Mouse (Mus musculus): Measurements from ENCODE around the gene Parp11. TPM values are rescaled to one million over a fixed set of nuclear protein-coding genes. Genes with fewer than 3 reads are reported as not detected.

Parp11 gene
- total and polyA plus RNA-seq, 2 experiments from 2014 or later, result 39.6 to 43.0 TPM

DNA sequence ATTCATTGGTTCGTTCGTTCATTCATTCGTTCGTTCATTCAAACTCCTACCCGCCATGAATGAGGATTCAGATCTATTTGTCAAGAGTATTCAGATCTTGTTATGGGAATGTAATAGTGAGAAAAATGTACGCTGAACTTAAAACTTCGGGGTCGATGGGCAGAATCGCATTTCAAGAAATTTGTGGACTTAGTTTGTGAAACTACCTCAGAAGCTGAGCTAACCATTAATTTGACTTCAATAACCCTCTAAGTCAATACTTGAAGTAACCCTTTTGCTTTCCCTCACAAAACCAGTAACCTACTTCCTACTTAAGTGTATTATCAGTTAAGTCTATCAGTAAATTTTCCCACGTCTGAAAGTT lies 7.7 kb downstream of the Parp11 start:
- Histone ChIP-seq H3K27ac (peak overlapping the region; percentile 92), H3K36me3 (ENCODE audit: insufficient read depth, low read length) (no peaks in the 10 kb centered on the region), H3K4me1 (ENCODE audit: insufficient read depth, low read length) (peaks cover 4% of the 10 kb centered on the region; the same call in 1 of the 2 replicates), H3K4me2 (ENCODE audit: low read depth, low read length) (peak overlapping the region; percentile 72), H3K9ac (replicated peaks; ENCODE audit: low read length) (peak overlapping the region; percentile 82), H3K9me3 (ENCODE audit: low read length) (no peaks in the 10 kb centered on the region), H3K4me3 (ENCODE audit: low read length) (peak overlapping the region; percentile 74), H3K27me3 (ENCODE audit: insufficient read depth, low read length) (no peaks in the 10 kb centered on the region)
- 39% methylated on average over 10 of the region's 10 CpGs for WGBS
- no peak for TF ChIP-seq CTCF (IDR thresholded peaks at IDR 0.05; ENCODE audit: low read depth)
- ATAC-seq (no peak), DNase-seq (ENCODE audit: low spot score) (no peak)

DNA sequence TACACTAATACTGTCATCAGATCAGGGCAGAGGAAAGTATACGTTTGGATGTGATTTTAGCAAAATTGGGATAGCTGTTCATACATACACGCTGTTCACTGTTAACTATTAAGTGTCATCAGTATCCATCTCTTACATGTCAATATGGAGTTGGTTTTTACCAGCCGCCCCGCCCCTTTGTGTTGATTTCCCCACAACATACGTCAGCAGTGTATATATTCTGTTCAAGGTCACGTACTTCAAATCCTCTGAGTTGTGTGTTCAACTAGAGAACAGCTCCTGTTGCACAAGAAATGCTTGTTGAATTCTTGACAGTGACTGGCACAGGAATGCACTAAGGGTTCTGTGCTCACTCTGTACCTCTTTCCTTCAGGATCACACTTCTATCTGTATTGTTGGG lies 8.2 kb downstream of the Parp11 start:
- no peaks in the 10 kb centered on the region for H3K9me3 ChIP-seq (ENCODE audit: low read length)
- no peak overlapping the region for H3K27ac ChIP-seq
- H3K4me1 ChIP-seq (ENCODE audit: insufficient read depth, low read length), result peaks cover 3% of the 10 kb centered on the region; the same call in 1 of the 2 replicates
- no peak overlapping the region for H3K9ac ChIP-seq (replicated peaks; ENCODE audit: low read length)
- peak overlapping the region; percentile 74 for H3K4me3 ChIP-seq (ENCODE audit: low read length)
- DNase-seq (ENCODE audit: low spot score), result no peak
- 86% methylated on average over 6 of the region's 6 CpGs for whole genome bisulfite sequencing
- peak overlapping the region; percentile 72 for H3K4me2 ChIP-seq (ENCODE audit: low read depth, low read length)
- ATAC-seq, result no peak
- TF ChIP-seq CTCF (IDR thresholded peaks at IDR 0.05; ENCODE audit: low read depth), result no peak
- H3K27me3 ChIP-seq (ENCODE audit: insufficient read depth, low read length), result no peaks in the 10 kb centered on the region
- no peaks in the 10 kb centered on the region for H3K36me3 ChIP-seq (ENCODE audit: insufficient read depth, low read length)

DNA sequence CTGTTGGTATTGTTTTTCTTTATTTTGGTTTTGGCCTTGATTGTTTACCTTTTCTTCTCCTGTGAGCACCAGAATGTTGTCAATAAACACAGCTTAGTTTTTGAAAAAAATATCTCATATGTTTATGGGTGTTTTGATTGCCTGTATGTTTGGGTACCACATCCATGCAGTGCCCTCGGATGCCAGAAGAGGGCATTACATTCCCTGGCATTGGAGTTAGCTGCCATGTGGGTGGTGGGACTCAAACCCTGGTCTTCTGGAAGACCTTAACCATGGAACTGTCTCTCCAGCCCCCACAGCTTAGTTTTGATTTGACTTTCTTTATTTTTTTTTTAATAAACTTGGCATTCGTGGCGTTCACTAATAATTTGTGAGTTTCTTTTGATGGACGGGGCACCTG lies 8.8 kb downstream of the Parp11 start:
- WGBS, result 98% methylated on average over 4 of the region's 4 CpGs
- Histone ChIP-seq H3K4me1 (ENCODE audit: insufficient read depth, low read length) (no peaks in the 10 kb centered on the region), H3K9ac (replicated peaks; ENCODE audit: low read length) (no peak overlapping the region), H3K27me3 (ENCODE audit: insufficient read depth, low read length) (no peaks in the 10 kb centered on the region), H3K9me3 (ENCODE audit: low read length) (no peaks in the 10 kb centered on the region), H3K4me3 (ENCODE audit: low read length) (no peak overlapping the region), H3K4me2 (ENCODE audit: low read depth, low read length) (no peak overlapping the region), H3K27ac (no peak overlapping the region), H3K36me3 (ENCODE audit: insufficient read depth, low read length) (no peaks in the 10 kb centered on the region)
- DNase-seq (ENCODE audit: low spot score) (no peak), ATAC-seq (no peak)
- TF ChIP-seq CTCF (IDR thresholded peaks at IDR 0.05; ENCODE audit: low read depth), result peak; percentile 42

DNA sequence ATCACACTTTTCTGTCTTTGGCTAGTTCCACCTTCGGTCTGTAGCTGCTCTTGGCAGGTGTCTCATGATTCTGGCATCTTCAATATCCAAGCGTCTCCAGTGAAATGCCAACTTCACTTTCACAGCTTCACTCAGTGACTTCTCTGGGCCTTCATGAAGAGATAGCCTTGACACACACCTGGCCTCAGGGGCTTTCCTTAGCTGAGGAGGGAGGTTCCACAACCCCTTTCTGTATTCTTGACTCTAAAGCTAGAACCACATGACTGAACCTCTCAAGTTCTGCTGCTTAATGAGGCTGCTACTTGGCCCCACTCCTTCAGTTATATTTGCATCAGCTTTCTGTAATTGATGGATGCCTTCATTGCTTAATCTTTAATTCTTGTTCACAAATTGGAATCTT lies 10.1 kb downstream of the Parp11 start:
- DNase-seq (ENCODE audit: low spot score), result no peak
- Histone ChIP-seq H3K36me3 (ENCODE audit: insufficient read depth, low read length) (no peaks in the 10 kb centered on the region), H3K9me3 (ENCODE audit: low read length) (no peaks in the 10 kb centered on the region), H3K27me3 (ENCODE audit: insufficient read depth, low read length) (no peaks in the 10 kb centered on the region), H3K27ac (no peak overlapping the region), H3K4me3 (ENCODE audit: low read length) (no peak overlapping the region), H3K4me2 (ENCODE audit: low read depth, low read length) (no peak overlapping the region), H3K9ac (replicated peaks; ENCODE audit: low read length) (no peak overlapping the region), H3K4me1 (ENCODE audit: insufficient read depth, low read length) (no peaks in the 10 kb centered on the region)
- WGBS, result 98% methylated on average over 2 of the region's 2 CpGs
- ATAC-seq, result no peak
- no peak for TF ChIP-seq CTCF (IDR thresholded peaks at IDR 0.05; ENCODE audit: low read depth)

DNA sequence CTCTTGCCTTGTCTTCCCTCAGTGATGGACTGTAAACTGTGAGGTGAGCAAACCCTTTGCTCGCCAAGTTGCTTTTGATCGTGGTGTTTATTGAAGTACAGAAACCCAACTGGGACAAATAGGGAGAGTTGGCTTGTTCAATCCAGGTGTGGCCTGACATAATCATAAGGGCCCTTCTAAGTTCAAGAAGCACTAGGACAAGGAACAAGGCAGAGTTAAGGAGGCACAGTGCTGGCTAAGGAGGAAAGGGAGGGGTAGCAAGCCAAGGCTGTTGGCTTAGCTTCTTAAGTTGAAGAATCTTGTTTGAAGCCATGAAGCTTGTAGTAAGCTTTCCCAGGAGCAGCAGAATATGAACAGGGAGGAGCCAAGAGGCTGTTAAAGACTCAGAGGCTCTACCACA lies 13.1 kb downstream of the Parp11 start:
- no peak overlapping the region for H3K9ac ChIP-seq (replicated peaks; ENCODE audit: low read length)
- no peak overlapping the region for H3K4me3 ChIP-seq (ENCODE audit: low read length)
- no peak overlapping the region for H3K27ac ChIP-seq
- DNase-seq (ENCODE audit: low spot score) (no peak), ATAC-seq (no peak)
- no peaks in the 10 kb centered on the region for H3K9me3 ChIP-seq (ENCODE audit: low read length)
- no peaks in the 10 kb centered on the region for H3K27me3 ChIP-seq (ENCODE audit: insufficient read depth, low read length)
- no peaks in the 10 kb centered on the region for H3K36me3 ChIP-seq (ENCODE audit: insufficient read depth, low read length)
- WGBS, result 95% methylated on average over 2 of the region's 2 CpGs
- no peak overlapping the region for H3K4me2 ChIP-seq (ENCODE audit: low read depth, low read length)
- H3K4me1 ChIP-seq (ENCODE audit: insufficient read depth, low read length), result peaks cover 6% of the 10 kb centered on the region; the same call in 1 of the 2 replicates
- TF ChIP-seq CTCF (IDR thresholded peaks at IDR 0.05; ENCODE audit: low read depth), result no peak

DNA sequence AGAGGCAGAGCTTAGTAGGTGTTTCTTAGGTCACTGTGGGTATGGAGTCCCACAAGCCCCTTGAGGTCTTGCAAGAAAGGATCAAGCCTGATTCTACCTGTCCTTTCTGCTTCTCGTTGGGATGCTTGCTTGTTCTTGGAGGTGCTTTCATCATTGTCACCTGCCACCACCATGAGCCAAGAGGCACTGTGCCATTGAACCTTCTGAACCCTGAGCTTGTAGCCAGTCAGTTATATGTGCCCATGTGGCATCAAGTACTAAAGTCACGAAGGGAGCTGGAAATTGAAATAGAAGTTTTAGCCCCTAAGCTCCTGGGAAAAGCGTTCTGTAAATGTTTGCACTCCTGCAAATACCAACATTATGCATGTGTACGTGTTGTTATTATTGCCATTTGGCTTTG lies 14.9 kb downstream of the Parp11 start:
- TF ChIP-seq CTCF (IDR thresholded peaks at IDR 0.05; ENCODE audit: low read depth), result no peak
- DNase-seq (ENCODE audit: low spot score) (no peak), ATAC-seq (no peak)
- no peaks in the 10 kb centered on the region for H3K27me3 ChIP-seq (ENCODE audit: insufficient read depth, low read length)
- no peak overlapping the region for H3K27ac ChIP-seq
- peaks cover 6% of the 10 kb centered on the region; the same call in 1 of the 2 replicates for H3K4me1 ChIP-seq (ENCODE audit: insufficient read depth, low read length)
- WGBS, result 91% methylated on average over 4 of the region's 4 CpGs
- H3K9me3 ChIP-seq (ENCODE audit: low read length), result no peaks in the 10 kb centered on the region
- no peak overlapping the region for H3K4me2 ChIP-seq (ENCODE audit: low read depth, low read length)
- H3K4me3 ChIP-seq (ENCODE audit: low read length), result no peak overlapping the region
- no peak overlapping the region for H3K9ac ChIP-seq (replicated peaks; ENCODE audit: low read length)
- no peaks in the 10 kb centered on the region for H3K36me3 ChIP-seq (ENCODE audit: insufficient read depth, low read length)

- peaks cover 6% of the 10 kb centered on the region; the same call in 1 of the 2 replicates for H3K4me1 ChIP-seq (ENCODE audit: insufficient read depth, low read length)
- DNase-seq (ENCODE audit: low spot score) (no peak), ATAC-seq (no peak)
- no peaks in the 10 kb centered on the region for H3K27me3 ChIP-seq (ENCODE audit: insufficient read depth, low read length)
- H3K27ac ChIP-seq, result no peak overlapping the region
- no peak overlapping the region for H3K4me3 ChIP-seq (ENCODE audit: low read length)
- H3K9me3 ChIP-seq (ENCODE audit: low read length), result no peaks in the 10 kb centered on the region
- H3K4me2 ChIP-seq (ENCODE audit: low read depth, low read length), result no peak overlapping the region
- WGBS, result 92% methylated on average over 6 of the region's 6 CpGs
- H3K36me3 ChIP-seq (ENCODE audit: insufficient read depth, low read length), result no peaks in the 10 kb centered on the region
- TF ChIP-seq CTCF (IDR thresholded peaks at IDR 0.05; ENCODE audit: low read depth), result no peak
- H3K9ac ChIP-seq (replicated peaks; ENCODE audit: low read length), result no peak overlapping the region
Observed at GRCm38 (mm10) chr6:127462251-127462650, 15.6 kb downstream of the Parp11 start.
